Mouse (Mus musculus): ENCODE results near the gene Fer. TPM values are rescaled to one million over a fixed set of nuclear protein-coding genes. Genes with fewer than 3 reads are reported as not detected.
A peak's percentile ranks its signal among the peaks of the same experiment; 100 is the strongest.

Fer gene
- polyA plus RNA-seq, 1 experiment from 2014 or later: 20.7 TPM

- Histone ChIP-seq H3K9ac (ENCODE audit: low read depth, low read length) (no peak overlapping the region), H3K27ac (ENCODE audit: low read length) (no peak overlapping the region), H3K4me1 (ENCODE audit: control insufficient read depth, insufficient read depth, low read length) (no peaks in the 10 kb centered on the region), H3K4me2 (ENCODE audit: low read depth, low read length) (no peak overlapping the region), H3K4me3 (ENCODE audit: low read length) (no peak overlapping the region), H3K36me3 (ENCODE audit: control insufficient read depth, insufficient read depth, low read length) (no peaks in the 10 kb centered on the region), H3K9me3 (ENCODE audit: control insufficient read depth, low read length) (no peaks in the 10 kb centered on the region), H3K27me3 (replicated peaks; ENCODE audit: control insufficient read depth, insufficient read depth, low read length) (no peaks in the 10 kb centered on the region)
- WGBS: 81% methylated on average over 5 of the region's 5 CpGs
- ATAC-seq: no peak
Observed at GRCm38 (mm10) chr17:64126904-64127303, 264.0 kb downstream of the Fer start.

GRCm38 (mm10) chr17:64129750-64130149, 266.9 kb downstream of the Fer start:
- H3K9ac ChIP-seq (ENCODE audit: low read depth, low read length): no peak overlapping the region
- H3K4me3 ChIP-seq (ENCODE audit: low read length): no peak overlapping the region
- no peak overlapping the region for H3K27ac ChIP-seq (ENCODE audit: low read length)
- H3K27me3 ChIP-seq (replicated peaks; ENCODE audit: control insufficient read depth, insufficient read depth, low read length): no peaks in the 10 kb centered on the region
- H3K4me2 ChIP-seq (ENCODE audit: low read depth, low read length): no peak overlapping the region
- no peaks in the 10 kb centered on the region for H3K36me3 ChIP-seq (ENCODE audit: control insufficient read depth, insufficient read depth, low read length)
- no peaks in the 10 kb centered on the region for H3K4me1 ChIP-seq (ENCODE audit: control insufficient read depth, insufficient read depth, low read length)
- no peaks in the 10 kb centered on the region for H3K9me3 ChIP-seq (ENCODE audit: control insufficient read depth, low read length)
- 51% methylated on average over 2 of the region's 2 CpGs for WGBS
- ATAC-seq: no peak

DNA sequence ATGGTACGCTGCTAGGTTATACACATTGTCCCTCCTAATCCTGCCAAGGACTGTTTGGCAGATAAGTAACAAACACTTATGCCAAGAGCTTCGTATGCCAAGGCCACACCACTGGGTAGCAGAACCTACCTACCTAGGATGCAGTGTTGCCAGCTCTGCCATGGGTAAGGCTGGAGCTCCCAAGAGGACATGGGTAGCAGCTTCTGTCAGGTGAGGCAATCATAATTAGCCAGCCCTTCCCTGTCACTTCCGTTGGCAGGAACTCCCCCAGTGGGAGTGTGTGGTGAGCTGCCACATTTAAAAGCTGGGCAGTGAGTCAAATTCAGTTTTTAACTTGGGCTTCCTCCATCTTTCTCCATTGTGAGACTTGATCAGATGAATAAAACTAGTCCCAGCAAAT, 267.5 kb downstream of the Fer start:
- WGBS: 76% methylated on average over 3 of the region's 3 CpGs
- Histone ChIP-seq H3K27ac (ENCODE audit: low read length) (no peak overlapping the region), H3K9ac (ENCODE audit: low read depth, low read length) (no peak overlapping the region), H3K36me3 (ENCODE audit: control insufficient read depth, insufficient read depth, low read length) (no peaks in the 10 kb centered on the region), H3K9me3 (ENCODE audit: control insufficient read depth, low read length) (no peaks in the 10 kb centered on the region), H3K4me2 (ENCODE audit: low read depth, low read length) (no peak overlapping the region), H3K4me1 (ENCODE audit: control insufficient read depth, insufficient read depth, low read length) (no peaks in the 10 kb centered on the region), H3K27me3 (replicated peaks; ENCODE audit: control insufficient read depth, insufficient read depth, low read length) (no peaks in the 10 kb centered on the region), H3K4me3 (ENCODE audit: low read length) (no peak overlapping the region)
- no peak for ATAC-seq

- Histone ChIP-seq H3K4me1 (ENCODE audit: control insufficient read depth, insufficient read depth, low read length) (no peaks in the 10 kb centered on the region), H3K36me3 (ENCODE audit: control insufficient read depth, insufficient read depth, low read length) (no peaks in the 10 kb centered on the region), H3K27ac (ENCODE audit: low read length) (no peak overlapping the region), H3K9ac (ENCODE audit: low read depth, low read length) (no peak overlapping the region), H3K27me3 (replicated peaks; ENCODE audit: control insufficient read depth, insufficient read depth, low read length) (no peaks in the 10 kb centered on the region), H3K9me3 (ENCODE audit: control insufficient read depth, low read length) (no peaks in the 10 kb centered on the region), H3K4me3 (ENCODE audit: low read length) (no peak overlapping the region), H3K4me2 (ENCODE audit: low read depth, low read length) (no peak overlapping the region)
- ATAC-seq: no peak
- 59% methylated on average over 6 of the region's 6 CpGs for WGBS
Observed at GRCm38 (mm10) chr17:64132183-64132582, 269.3 kb downstream of the Fer start.

DNA sequence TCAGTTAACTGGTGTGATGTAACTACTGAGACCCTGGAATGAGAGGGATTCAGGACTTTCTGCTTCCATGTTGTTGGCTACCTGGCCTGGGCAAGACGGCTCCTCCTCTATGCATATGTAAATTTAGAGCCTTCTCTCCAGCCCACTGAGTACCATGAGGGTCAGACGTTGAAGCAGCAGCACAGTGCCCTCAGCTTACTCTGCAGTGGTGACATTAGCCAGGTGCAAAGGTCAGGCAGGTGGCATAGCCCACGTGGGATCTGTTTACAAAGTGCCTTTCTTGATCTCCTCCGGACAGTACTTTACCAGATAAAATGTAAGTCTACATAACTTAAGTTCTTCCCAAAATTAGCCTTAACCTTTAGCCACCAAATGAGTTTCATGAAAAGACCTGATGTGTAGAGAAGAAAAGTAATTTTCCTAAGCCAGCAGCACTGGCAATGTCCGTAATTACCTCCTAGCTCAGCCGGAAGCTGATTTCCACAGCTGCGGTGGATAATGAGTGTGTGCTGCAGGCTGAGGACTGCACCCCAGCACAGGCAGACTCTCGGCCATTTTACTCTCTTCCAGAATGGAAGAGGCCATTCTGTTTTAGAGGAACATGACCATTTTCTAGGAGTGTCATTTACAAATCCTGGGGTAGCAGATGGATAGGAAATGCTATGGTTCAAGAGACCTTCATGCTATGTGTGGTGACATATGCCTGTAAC, 273.2 kb downstream of the Fer start:
- ATAC-seq: peak; percentile 71
- WGBS: 43% methylated on average over 8 of the region's 8 CpGs
- no peak overlapping the region for H3K4me2 ChIP-seq (ENCODE audit: low read depth, low read length)

DNA sequence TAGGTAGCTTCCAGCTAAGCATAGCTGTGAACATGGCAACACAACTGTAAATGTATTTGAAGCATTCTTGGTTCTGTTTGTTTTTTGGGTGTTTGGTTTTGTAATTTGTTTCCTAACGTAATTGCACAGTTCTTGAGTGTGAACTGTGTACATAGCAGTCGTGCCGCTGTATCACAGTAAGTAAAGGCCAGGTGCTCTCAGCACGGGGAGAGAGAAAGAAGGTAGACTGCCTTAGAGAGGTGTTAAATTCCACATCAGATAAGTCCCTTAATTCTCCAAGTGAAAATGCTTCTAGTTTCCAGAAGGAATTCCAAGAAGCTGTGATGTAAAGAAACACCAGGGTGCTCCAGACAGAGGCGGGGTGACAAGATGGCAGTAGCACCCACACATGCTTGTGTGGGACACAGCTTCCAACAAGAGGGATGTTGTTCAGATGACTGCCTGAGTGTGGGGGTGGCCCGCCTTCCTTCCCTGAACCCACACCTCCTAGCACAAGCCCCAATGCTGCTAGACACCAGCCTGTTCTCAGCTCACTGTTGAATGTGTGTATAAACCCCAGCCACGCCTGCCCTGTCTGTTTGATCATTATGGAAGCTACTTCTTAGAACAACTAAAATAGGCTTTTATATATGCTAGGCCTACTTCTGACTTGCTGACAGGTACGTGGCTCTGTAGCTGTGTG, 275.3 kb downstream of the Fer start:
- peaks cover 2% of the 10 kb centered on the region; the same call in 1 of the 2 replicates for H3K36me3 ChIP-seq (ENCODE audit: control insufficient read depth, insufficient read depth, low read length)
- H3K4me2 ChIP-seq (ENCODE audit: low read depth, low read length): no peak overlapping the region
- H3K27ac ChIP-seq (ENCODE audit: low read length): no peak overlapping the region
- 84% methylated on average over 8 of the region's 8 CpGs for WGBS
- no peaks in the 10 kb centered on the region for H3K27me3 ChIP-seq (replicated peaks; ENCODE audit: control insufficient read depth, insufficient read depth, low read length)
- H3K4me3 ChIP-seq (ENCODE audit: low read length): no peak overlapping the region
- no peak for ATAC-seq
- no peak overlapping the region for H3K9ac ChIP-seq (ENCODE audit: low read depth, low read length)
- H3K9me3 ChIP-seq (ENCODE audit: control insufficient read depth, low read length): no peaks in the 10 kb centered on the region
- no peaks in the 10 kb centered on the region for H3K4me1 ChIP-seq (ENCODE audit: control insufficient read depth, insufficient read depth, low read length)

More for the DNA sequence above, 273.2 kb downstream of the Fer start:
- H3K4me1 ChIP-seq (ENCODE audit: control insufficient read depth, insufficient read depth, low read length): no peaks in the 10 kb centered on the region
- H3K9ac ChIP-seq (ENCODE audit: low read depth, low read length): no peak overlapping the region
- H3K27ac ChIP-seq (ENCODE audit: low read length): no peak overlapping the region
- no peak overlapping the region for H3K4me3 ChIP-seq (ENCODE audit: low read length)
- no peaks in the 10 kb centered on the region for H3K27me3 ChIP-seq (replicated peaks; ENCODE audit: control insufficient read depth, insufficient read depth, low read length)
- H3K9me3 ChIP-seq (ENCODE audit: control insufficient read depth, low read length): no peaks in the 10 kb centered on the region
- peaks cover 2% of the 10 kb centered on the region; the same call in 1 of the 2 replicates for H3K36me3 ChIP-seq (ENCODE audit: control insufficient read depth, insufficient read depth, low read length)

- no peaks in the 10 kb centered on the region for H3K4me1 ChIP-seq (ENCODE audit: control insufficient read depth, insufficient read depth, low read length)
- WGBS: 89% methylated on average over 11 of the region's 11 CpGs
- no peaks in the 10 kb centered on the region for H3K9me3 ChIP-seq (ENCODE audit: control insufficient read depth, low read length)
- no peak overlapping the region for H3K9ac ChIP-seq (ENCODE audit: low read depth, low read length)
- no peak overlapping the region for H3K4me2 ChIP-seq (ENCODE audit: low read depth, low read length)
- no peak overlapping the region for H3K4me3 ChIP-seq (ENCODE audit: low read length)
- no peak for ATAC-seq
- H3K27me3 ChIP-seq (replicated peaks; ENCODE audit: control insufficient read depth, insufficient read depth, low read length): no peaks in the 10 kb centered on the region
- H3K36me3 ChIP-seq (ENCODE audit: control insufficient read depth, insufficient read depth, low read length): peaks cover 2% of the 10 kb centered on the region; the same call in 1 of the 2 replicates
- no peak overlapping the region for H3K27ac ChIP-seq (ENCODE audit: low read length)
Observed at GRCm38 (mm10) chr17:64139231-64139915, 276.5 kb downstream of the Fer start.

DNA sequence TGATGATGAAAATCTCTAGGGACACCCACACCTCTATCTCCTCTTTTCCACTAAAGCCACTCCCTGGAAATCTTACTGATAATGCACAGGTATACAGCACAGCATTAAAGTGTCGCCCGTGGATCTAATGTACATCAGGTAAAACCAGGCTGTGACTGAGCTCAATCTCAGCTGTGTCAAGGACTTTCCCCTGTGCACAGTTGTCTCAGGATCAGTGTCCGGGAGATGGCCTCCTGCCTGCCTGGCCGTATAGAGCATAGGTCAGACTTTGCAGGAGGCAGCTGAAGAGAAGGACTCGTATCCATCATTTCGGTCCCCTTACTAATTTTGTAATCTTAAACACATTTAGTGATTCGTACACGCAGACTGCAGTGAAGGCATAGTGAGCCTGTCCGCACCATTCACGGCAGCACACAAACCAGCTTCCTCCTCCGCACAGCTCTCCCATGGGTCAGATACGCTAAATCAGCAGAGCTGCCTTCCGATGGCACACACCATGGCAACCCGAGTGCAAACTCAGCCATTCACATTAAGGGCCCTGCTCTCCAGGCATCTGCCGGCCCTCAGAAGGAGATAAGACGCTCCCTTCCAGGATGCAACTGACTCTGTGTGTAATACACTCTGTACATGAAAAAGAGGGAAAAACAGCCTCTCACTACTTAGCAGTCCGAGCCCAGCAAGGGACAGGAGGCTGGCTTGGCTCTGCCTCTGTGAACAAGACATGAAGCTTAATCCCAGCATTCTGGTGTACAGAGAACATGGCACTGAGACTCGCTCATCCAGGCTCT, 277.4 kb downstream of the Fer start:
- no peak overlapping the region for H3K4me2 ChIP-seq (ENCODE audit: low read depth, low read length)
- H3K9ac ChIP-seq (ENCODE audit: low read depth, low read length): no peak overlapping the region
- WGBS: 84% methylated on average over 18 of the region's 18 CpGs
- H3K36me3 ChIP-seq (ENCODE audit: control insufficient read depth, insufficient read depth, low read length): peaks cover 2% of the 10 kb centered on the region; the same call in 1 of the 2 replicates
- no peak overlapping the region for H3K4me3 ChIP-seq (ENCODE audit: low read length)
- H3K9me3 ChIP-seq (ENCODE audit: control insufficient read depth, low read length): no peaks in the 10 kb centered on the region
- ATAC-seq: no peak
- no peaks in the 10 kb centered on the region for H3K27me3 ChIP-seq (replicated peaks; ENCODE audit: control insufficient read depth, insufficient read depth, low read length)
- H3K27ac ChIP-seq (ENCODE audit: low read length): no peak overlapping the region
- H3K4me1 ChIP-seq (ENCODE audit: control insufficient read depth, insufficient read depth, low read length): no peaks in the 10 kb centered on the region

GRCm38 (mm10) chr17:64141856-64142255, 279.0 kb downstream of the Fer start:
- WGBS: 81% methylated on average over 9 of the region's 9 CpGs
- Histone ChIP-seq H3K9ac (ENCODE audit: low read depth, low read length) (no peak overlapping the region), H3K27me3 (replicated peaks; ENCODE audit: control insufficient read depth, insufficient read depth, low read length) (no peaks in the 10 kb centered on the region), H3K4me3 (ENCODE audit: low read length) (no peak overlapping the region), H3K27ac (ENCODE audit: low read length) (no peak overlapping the region), H3K4me1 (ENCODE audit: control insufficient read depth, insufficient read depth, low read length) (no peaks in the 10 kb centered on the region), H3K36me3 (ENCODE audit: control insufficient read depth, insufficient read depth, low read length) (peaks cover 2% of the 10 kb centered on the region; the same call in 1 of the 2 replicates), H3K9me3 (ENCODE audit: control insufficient read depth, low read length) (no peaks in the 10 kb centered on the region), H3K4me2 (ENCODE audit: low read depth, low read length) (no peak overlapping the region)
- ATAC-seq: no peak
